Mouse (Mus musculus) hindbrain, embryonic 10.5 days (tissue): ENCODE data around the gene Gpam. TPM values are rescaled to one million over a fixed set of nuclear protein-coding genes. Genes with fewer than 3 reads are reported as not detected.
A peak's percentile ranks its signal among the peaks of the same experiment; 100 is the strongest.

ENCODE experiments used
- DNase-seq: peaks from one replicate; pipeline ENCODE4 v3.0.0-alpha.2; 2017; ENCODE audit warnings: low spot score
- H3K27ac ChIP-seq: fragments of 300-500 bp; sonication (generic); 2 replicates; pipeline ENCODE4 v1.5.1; 2016; ENCODE audit warnings: mild to moderate bottlenecking, moderate library complexity
- H3K27me3 ChIP-seq: fragments of 300-500 bp; sonication (generic); 2 replicates; pipeline ENCODE4 v1.6.1; 2016; ENCODE audit warnings: mild to moderate bottlenecking; ENCODE audit not compliant: poor library complexity, insufficient read depth, severe bottlenecking
- H3K36me3 ChIP-seq: fragments of 300-500 bp; sonication (generic); 2 replicates; pipeline ENCODE4 v1.6.1; 2016; ENCODE audit warnings: mild to moderate bottlenecking, moderate library complexity
- H3K4me1 ChIP-seq: fragments of 300-500 bp; sonication (generic); replicated peaks from 2 replicates; pipeline ENCODE4 v1.6.1; 2016; ENCODE audit warnings: mild to moderate bottlenecking
- H3K4me3 ChIP-seq: fragments of 300-500 bp; sonication (generic); 2 replicates; pipeline ENCODE4 v1.5.1; 2016; ENCODE audit warnings: mild to moderate bottlenecking, moderate library complexity
- H3K9me3 ChIP-seq: fragments of 300-500 bp; sonication (generic); 2 replicates; pipeline ENCODE4 v1.6.1; 2016; ENCODE audit warnings: mild to moderate bottlenecking, moderate library complexity
- WGBS: fragments of 180-500 bp; shearing (Covaris S2); methylation state at CpG from one replicate; pipeline ENCODE4 v1.1.7; 2016; 5-methylcytosine and 5-hydroxymethylcytosine counted together
- polyA plus RNA-seq: library from polyadenylated mRNA; unstranded; fragments of >200 nt; fragmentation: Nextera tagmentation; extraction: Ambion mirVana; gene quantifications from 2 replicates; pipeline ENCODE4 v1.2.1, GENCODE M21; 2016

Gene Gpam
- polyA plus RNA-seq, 1 experiment from 2014 or later = 20.5 TPM

- Histone ChIP-seq H3K27me3 (no peaks in the 10 kb centered on the region), H3K9me3 (no peaks in the 10 kb centered on the region), H3K27ac (no peak overlapping the region), H3K36me3 (peaks cover 33% of the 10 kb centered on the region), H3K4me1 (peaks cover 24% of the 10 kb centered on the region), H3K4me3 (no peak overlapping the region)
- no peak for DNase-seq
- 87% methylated on average over 4 of the region's 4 CpGs for WGBS
Measured at GRCm38 (mm10) chr19:55096666-55097065, 30.4 kb downstream of the Gpam start.

GRCm38 (mm10) chr19:55095547-55095946, 31.5 kb downstream of the Gpam start:
- no peak overlapping the region for H3K4me3 ChIP-seq
- no peaks in the 10 kb centered on the region for H3K27me3 ChIP-seq
- peaks cover 44% of the 10 kb centered on the region for H3K36me3 ChIP-seq
- peaks cover 24% of the 10 kb centered on the region for H3K4me1 ChIP-seq
- no peak overlapping the region for H3K27ac ChIP-seq
- no peak for DNase-seq
- 90% methylated on average over 7 of the region's 7 CpGs for WGBS
- no peaks in the 10 kb centered on the region for H3K9me3 ChIP-seq

- Histone ChIP-seq H3K27ac (no peak overlapping the region), H3K27me3 (no peaks in the 10 kb centered on the region), H3K36me3 (peaks cover 82% of the 10 kb centered on the region), H3K4me1 (no peaks in the 10 kb centered on the region), H3K4me3 (no peak overlapping the region), H3K9me3 (no peaks in the 10 kb centered on the region)
- WGBS = 90% methylated on average over 17 of the region's 17 CpGs
- DNase-seq = no peak
Measured at GRCm38 (mm10) chr19:55091602-55092413, 35.2 kb downstream of the Gpam start.

GRCm38 (mm10) chr19:55090885-55091284, 36.2 kb downstream of the Gpam start:
- H3K4me3 ChIP-seq = no peak overlapping the region
- no peak overlapping the region for H3K27ac ChIP-seq
- H3K27me3 ChIP-seq = no peaks in the 10 kb centered on the region
- WGBS = 91% methylated on average over 12 of the region's 12 CpGs
- no peaks in the 10 kb centered on the region for H3K4me1 ChIP-seq
- no peak for DNase-seq
- no peaks in the 10 kb centered on the region for H3K9me3 ChIP-seq
- peaks cover 89% of the 10 kb centered on the region for H3K36me3 ChIP-seq

DNA sequence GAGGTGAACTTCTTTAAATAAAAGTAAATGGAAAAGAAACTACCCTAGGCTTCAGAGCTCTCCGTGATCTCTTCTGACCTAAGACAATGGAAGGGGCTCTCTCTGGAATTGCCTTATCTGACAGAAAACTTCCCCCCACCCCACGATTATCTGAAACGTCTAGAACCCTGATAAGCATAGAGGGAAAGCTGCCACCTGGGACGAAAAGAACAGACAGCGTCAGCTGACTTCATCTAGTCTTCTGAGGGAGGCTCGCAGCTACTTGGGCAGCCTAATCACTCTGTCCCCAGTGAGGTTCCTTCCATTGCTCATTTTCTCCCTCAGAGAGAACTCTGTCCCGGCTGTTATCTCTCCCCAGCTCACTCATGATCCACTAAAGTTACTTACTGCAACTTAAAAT, 36.9 kb downstream of the Gpam start:
- DNase-seq = no peak

DNA sequence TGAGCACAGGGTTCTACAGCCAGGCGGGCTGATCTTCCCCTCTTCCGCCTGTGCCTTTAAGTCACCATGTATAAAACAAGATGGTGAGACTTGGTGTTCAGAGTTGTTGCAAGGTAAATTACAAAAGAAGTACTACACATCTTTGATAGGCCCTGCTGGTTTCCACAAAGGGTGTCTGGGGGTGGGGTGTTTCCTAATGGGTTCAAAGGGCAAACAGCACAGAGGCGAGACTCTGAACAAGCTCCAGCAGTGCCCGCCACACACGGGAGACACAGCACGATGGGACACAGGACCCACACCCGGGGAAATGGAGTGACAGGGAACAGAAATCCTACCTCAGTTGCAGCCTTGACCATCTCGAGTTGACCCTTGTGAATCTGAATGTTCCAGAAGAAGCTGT, 39.3 kb downstream of the Gpam start:
- Histone ChIP-seq H3K4me3 (no peak overlapping the region), H3K27ac (no peak overlapping the region), H3K9me3 (no peaks in the 10 kb centered on the region), H3K36me3 (peaks cover 99% of the 10 kb centered on the region), H3K27me3 (no peaks in the 10 kb centered on the region), H3K4me1 (no peaks in the 10 kb centered on the region)
- DNase-seq = no peak
- WGBS = 86% methylated on average over 8 of the region's 8 CpGs

More for the DNA sequence above, 36.9 kb downstream of the Gpam start:
- Histone ChIP-seq H3K9me3 (no peaks in the 10 kb centered on the region), H3K4me1 (no peaks in the 10 kb centered on the region), H3K27ac (no peak overlapping the region), H3K4me3 (no peak overlapping the region), H3K36me3 (peaks cover 89% of the 10 kb centered on the region), H3K27me3 (no peaks in the 10 kb centered on the region)
- 92% methylated on average over 7 of the region's 7 CpGs for WGBS

DNA sequence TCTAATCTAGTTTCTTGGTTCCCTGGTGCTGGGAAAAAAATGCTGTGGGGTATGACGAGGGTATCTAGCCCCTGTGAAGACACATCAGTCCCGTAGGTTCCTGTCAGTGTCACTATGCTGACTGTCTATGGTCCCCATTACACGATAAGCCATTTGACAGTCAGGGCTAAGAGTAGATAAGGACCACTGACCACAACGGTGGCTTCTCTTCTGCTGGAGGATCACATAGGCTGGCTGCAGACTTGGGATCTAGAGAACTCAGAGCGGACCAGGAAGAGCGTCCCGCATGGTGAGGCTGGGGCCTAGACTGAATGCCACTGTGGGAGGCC, 41.2 kb downstream of the Gpam start:
- H3K27me3 ChIP-seq = no peaks in the 10 kb centered on the region
- DNase-seq = no peak
- no peaks in the 10 kb centered on the region for H3K9me3 ChIP-seq
- no peak overlapping the region for H3K27ac ChIP-seq
- WGBS = 93% methylated on average over 7 of the region's 7 CpGs
- H3K4me1 ChIP-seq = no peaks in the 10 kb centered on the region
- no peak overlapping the region for H3K4me3 ChIP-seq
- H3K36me3 ChIP-seq = peaks cover 99% of the 10 kb centered on the region

DNA sequence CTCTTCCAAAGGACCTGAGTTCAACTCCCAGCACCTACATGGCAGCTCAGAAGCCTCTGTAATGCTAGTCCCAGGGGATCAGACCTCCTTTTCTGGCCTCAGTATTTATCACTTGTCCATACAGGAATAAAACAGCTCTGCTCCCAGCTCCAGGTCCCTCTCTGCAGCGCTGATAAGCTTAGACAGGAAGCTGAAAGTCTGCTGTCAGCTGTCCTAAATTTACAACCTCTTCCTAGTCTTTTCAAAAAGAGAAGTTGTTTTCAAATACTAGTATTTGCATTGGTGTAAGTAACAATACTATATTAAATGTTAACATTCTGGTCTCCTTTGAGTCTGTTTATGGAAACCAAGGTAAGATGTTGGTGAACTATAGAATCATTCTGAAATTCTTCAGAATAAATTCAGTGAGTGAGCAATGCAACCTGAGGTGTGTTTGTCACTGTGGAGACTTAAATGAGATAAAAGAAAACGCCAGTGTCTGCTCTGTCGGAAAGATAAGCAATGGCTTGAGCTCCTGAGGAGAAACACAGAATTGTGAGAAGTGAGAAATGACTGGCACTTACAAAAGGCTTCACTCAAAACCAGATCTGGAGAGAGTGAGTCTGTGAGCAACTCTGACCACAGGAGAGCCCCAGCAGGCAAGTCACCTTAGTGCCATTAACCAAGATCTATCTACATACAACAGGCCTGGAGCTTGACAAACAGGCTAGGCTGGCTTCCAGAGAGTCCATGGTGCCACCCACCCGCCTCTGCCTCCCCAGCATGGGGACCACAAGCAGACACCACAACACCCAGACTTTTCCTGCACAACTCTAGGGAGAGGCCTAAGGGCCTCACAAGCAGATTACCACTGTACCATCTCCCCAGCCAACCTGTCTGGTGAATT, 41.8 kb downstream of the Gpam start:
- Histone ChIP-seq H3K27ac (no peak overlapping the region), H3K9me3 (no peaks in the 10 kb centered on the region), H3K27me3 (no peaks in the 10 kb centered on the region), H3K36me3 (peaks cover 98% of the 10 kb centered on the region), H3K4me1 (no peaks in the 10 kb centered on the region), H3K4me3 (no peak overlapping the region)
- 90% methylated on average over 4 of the region's 4 CpGs for WGBS
- DNase-seq = no peak

- Histone ChIP-seq H3K27ac (peak overlapping the region; percentile 13), H3K27me3 (no peaks in the 10 kb centered on the region), H3K36me3 (peaks cover 95% of the 10 kb centered on the region), H3K4me3 (no peak overlapping the region), H3K9me3 (no peaks in the 10 kb centered on the region), H3K4me1 (peaks cover 16% of the 10 kb centered on the region)
- DNase-seq = no peak
- 69% methylated on average over 8 of the region's 8 CpGs for WGBS
Measured at GRCm38 (mm10) chr19:55076822-55077221, 50.2 kb downstream of the Gpam start.

DNA sequence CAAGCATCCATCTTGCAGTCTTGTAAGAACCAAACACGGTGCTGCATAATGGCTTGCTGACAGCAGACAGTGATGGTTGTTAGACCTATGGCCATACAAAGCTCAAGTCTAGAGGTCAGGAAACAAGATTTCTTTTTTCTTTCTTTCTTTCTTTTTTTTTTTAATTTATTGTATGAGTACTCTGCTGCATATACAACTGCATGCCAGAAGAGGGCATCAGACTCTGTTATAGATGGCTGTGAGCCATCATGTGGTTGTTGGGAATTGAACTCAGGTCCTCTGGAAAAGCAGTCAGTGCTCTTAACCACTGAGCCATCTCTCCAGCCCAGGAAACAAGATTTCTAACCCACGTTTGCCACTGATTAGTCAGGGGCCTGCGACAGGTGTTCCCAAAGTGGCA, 54.0 kb downstream of the Gpam start:
- H3K9me3 ChIP-seq = no peaks in the 10 kb centered on the region
- no peaks in the 10 kb centered on the region for H3K27me3 ChIP-seq
- 85% methylated on average over 3 of the region's 3 CpGs for WGBS
- no peak overlapping the region for H3K27ac ChIP-seq
- H3K4me1 ChIP-seq = peaks cover 16% of the 10 kb centered on the region
- DNase-seq = no peak
- H3K36me3 ChIP-seq = peaks cover 97% of the 10 kb centered on the region
- no peak overlapping the region for H3K4me3 ChIP-seq

- 90% methylated on average over 8 of the region's 8 CpGs for WGBS
- no peaks in the 10 kb centered on the region for H3K27me3 ChIP-seq
- H3K27ac ChIP-seq = no peak overlapping the region
- H3K4me3 ChIP-seq = no peak overlapping the region
- H3K36me3 ChIP-seq = peaks cover 79% of the 10 kb centered on the region
- DNase-seq = no peak
- no peaks in the 10 kb centered on the region for H3K9me3 ChIP-seq
- no peaks in the 10 kb centered on the region for H3K4me1 ChIP-seq
Measured at GRCm38 (mm10) chr19:55069054-55069453, 58.0 kb downstream of the Gpam start.

GRCm38 (mm10) chr19:55063272-55063671, 63.8 kb downstream of the Gpam start:
- Histone ChIP-seq H3K27ac (peak overlapping the region; percentile 45; the same call in 1 of the 2 replicates), H3K27me3 (no peaks in the 10 kb centered on the region; the same call in 1 of the 2 replicates), H3K9me3 (0 out of 2 replicates have a peak, but pooled peaks cover 6% of the 10 kb centered on the region), H3K4me3 (no peak overlapping the region), H3K36me3 (peaks cover 23% of the 10 kb centered on the region), H3K4me1 (peaks cover 12% of the 10 kb centered on the region)
- 34% methylated on average over 6 of the region's 6 CpGs for WGBS
- peak; percentile 39 for DNase-seq

DNA sequence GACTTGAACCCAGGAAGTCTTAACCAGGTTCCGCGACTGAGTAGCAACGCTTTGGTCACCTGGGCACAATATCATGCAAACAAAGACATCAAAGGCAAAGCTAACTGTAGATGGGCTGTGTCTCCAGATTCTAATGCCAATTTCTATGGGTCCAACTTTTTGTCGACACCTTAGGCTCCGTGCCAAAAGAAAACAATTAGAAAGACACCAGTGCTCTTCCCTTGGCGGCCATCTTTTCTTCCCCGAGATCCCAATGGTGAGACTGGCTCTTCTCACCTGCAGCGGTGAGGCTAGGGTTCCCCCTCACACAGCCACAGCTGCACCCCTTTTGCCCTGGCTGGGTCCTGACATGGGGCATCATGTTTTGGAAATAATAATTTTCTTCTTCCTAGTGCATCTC, 64.5 kb downstream of the Gpam start:
- peaks cover 12% of the 10 kb centered on the region for H3K4me1 ChIP-seq
- no peak for DNase-seq
- H3K27me3 ChIP-seq = no peaks in the 10 kb centered on the region; the same call in 1 of the 2 replicates
- H3K9me3 ChIP-seq = 0 out of 2 replicates have a peak, but pooled peaks cover 6% of the 10 kb centered on the region
- WGBS = 90% methylated on average over 8 of the region's 8 CpGs
- H3K4me3 ChIP-seq = no peak overlapping the region
- no peak overlapping the region for H3K27ac ChIP-seq
- H3K36me3 ChIP-seq = peaks cover 17% of the 10 kb centered on the region
